Mouse (Mus musculus) embryonic facial prominence, embryonic 11.5 days (tissue): ENCODE results near the gene Tmcc3. TPM values are rescaled to one million over a fixed set of nuclear protein-coding genes. Genes with fewer than 3 reads are reported as not detected.

Source experiments
- ATAC-seq: fragments of 200-750 bp; cut with Nextera tagmentation; replicated peaks from 2 replicates; pipeline ENCODE4 v1.8.0; 2017; ENCODE audit warnings: low read depth; ENCODE audit not compliant: insufficient number of reproducible peaks, low FRiP score, low TSS enrichment
- DNase-seq: peaks from one replicate; pipeline ENCODE4 v3.0.0-alpha.2; 2015; ENCODE audit warnings: low spot score
- H3K27ac ChIP-seq: fragments of 300-500 bp; sonication (generic); replicated peaks from 2 replicates; pipeline ENCODE4 v1.5.1; 2014; ENCODE audit warnings: mild to moderate bottlenecking, low read depth, low read length, control low read depth
- H3K27me3 ChIP-seq: fragments of 300-500 bp; sonication (generic); 2 replicates; pipeline ENCODE4 v1.6.1; 2014; ENCODE audit warnings: mild to moderate bottlenecking, low read length, moderate library complexity, mixed read lengths; ENCODE audit not compliant: control insufficient read depth, insufficient read depth
- H3K36me3 ChIP-seq: fragments of 300-500 bp; sonication (generic); replicated peaks from 2 replicates; pipeline ENCODE4 v1.6.1; 2014; ENCODE audit warnings: low read depth, mild to moderate bottlenecking, low read length, moderate library complexity, mixed read lengths; ENCODE audit not compliant: control insufficient read depth, insufficient read depth
- H3K4me1 ChIP-seq: fragments of 300-500 bp; sonication (generic); 2 replicates; pipeline ENCODE4 v1.6.1; 2014; ENCODE audit warnings: low read length, mixed read lengths; ENCODE audit not compliant: control insufficient read depth, insufficient read depth
- H3K4me2 ChIP-seq: fragments of 300-500 bp; sonication (generic); 2 replicates; pipeline ENCODE4 v1.6.1; 2014; ENCODE audit warnings: low read depth, mild to moderate bottlenecking, control low read depth, low read length, moderate library complexity
- H3K4me3 ChIP-seq: fragments of 300-500 bp; sonication (generic); 2 replicates; pipeline ENCODE4 v1.5.1; 2014; ENCODE audit warnings: low read depth, low read length, control low read depth
- H3K9ac ChIP-seq: fragments of 300-500 bp; sonication (generic); replicated peaks from 2 replicates; pipeline ENCODE4 v1.6.1; 2014; ENCODE audit warnings: mild to moderate bottlenecking, control low read depth, low read length
- H3K9me3 ChIP-seq: fragments of 300-500 bp; sonication (generic); replicated peaks from 2 replicates; pipeline ENCODE4 v1.6.1; 2016; ENCODE audit warnings: mild to moderate bottlenecking, low read length, inconsistent platforms, mixed read lengths; ENCODE audit not compliant: control insufficient read depth
- WGBS: fragments of 180-500 bp; shearing (Covaris S2); extraction: QIAGEN DNeasy Blood & Tissue Kit; methylation state at CpG from one replicate; pipeline ENCODE4 v1.1.7; 2014; 5-methylcytosine and 5-hydroxymethylcytosine counted together
- polyA plus RNA-seq: library from polyadenylated mRNA; unstranded; fragments of >200 nt; fragmentation: Nextera tagmentation; extraction: Ambion mirVana; gene quantifications from 2 replicates; pipeline ENCODE4 v1.2.1, GENCODE M21; 2014

Gene Tmcc3
- polyA plus RNA-seq, 1 experiment from 2014 or later: 3.0 TPM

DNA sequence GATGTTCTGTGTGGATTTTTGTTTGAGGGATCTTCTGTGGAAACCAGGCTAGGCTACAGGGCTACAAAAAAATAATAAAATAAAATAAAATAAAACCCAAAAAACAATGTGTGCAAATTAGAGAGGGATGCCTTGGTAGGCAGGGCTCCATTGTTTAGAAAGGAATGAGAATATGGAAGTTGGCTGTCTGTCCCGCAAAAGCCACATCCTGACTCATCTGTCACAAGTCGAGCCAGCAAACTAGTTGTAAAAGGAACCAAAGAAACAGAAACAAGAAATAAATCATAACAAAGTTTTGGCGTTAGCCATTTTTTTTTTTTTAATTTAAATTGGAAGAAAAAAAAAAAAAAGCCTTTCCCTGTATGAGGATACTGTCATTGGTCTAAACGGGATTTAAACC lies 105.9 kb downstream of the Tmcc3 start:
- no peak for ATAC-seq
- no peak overlapping the region for H3K9ac ChIP-seq
- no peaks in the 10 kb centered on the region for H3K36me3 ChIP-seq
- H3K9me3 ChIP-seq: no peaks in the 10 kb centered on the region
- no peak for DNase-seq
- no peak overlapping the region for H3K4me3 ChIP-seq
- H3K27ac ChIP-seq: no peak overlapping the region
- H3K4me2 ChIP-seq: no peak overlapping the region
- no peaks in the 10 kb centered on the region for H3K4me1 ChIP-seq
- 89% methylated on average over 4 of the region's 4 CpGs for WGBS
- H3K27me3 ChIP-seq: no peaks in the 10 kb centered on the region

DNA sequence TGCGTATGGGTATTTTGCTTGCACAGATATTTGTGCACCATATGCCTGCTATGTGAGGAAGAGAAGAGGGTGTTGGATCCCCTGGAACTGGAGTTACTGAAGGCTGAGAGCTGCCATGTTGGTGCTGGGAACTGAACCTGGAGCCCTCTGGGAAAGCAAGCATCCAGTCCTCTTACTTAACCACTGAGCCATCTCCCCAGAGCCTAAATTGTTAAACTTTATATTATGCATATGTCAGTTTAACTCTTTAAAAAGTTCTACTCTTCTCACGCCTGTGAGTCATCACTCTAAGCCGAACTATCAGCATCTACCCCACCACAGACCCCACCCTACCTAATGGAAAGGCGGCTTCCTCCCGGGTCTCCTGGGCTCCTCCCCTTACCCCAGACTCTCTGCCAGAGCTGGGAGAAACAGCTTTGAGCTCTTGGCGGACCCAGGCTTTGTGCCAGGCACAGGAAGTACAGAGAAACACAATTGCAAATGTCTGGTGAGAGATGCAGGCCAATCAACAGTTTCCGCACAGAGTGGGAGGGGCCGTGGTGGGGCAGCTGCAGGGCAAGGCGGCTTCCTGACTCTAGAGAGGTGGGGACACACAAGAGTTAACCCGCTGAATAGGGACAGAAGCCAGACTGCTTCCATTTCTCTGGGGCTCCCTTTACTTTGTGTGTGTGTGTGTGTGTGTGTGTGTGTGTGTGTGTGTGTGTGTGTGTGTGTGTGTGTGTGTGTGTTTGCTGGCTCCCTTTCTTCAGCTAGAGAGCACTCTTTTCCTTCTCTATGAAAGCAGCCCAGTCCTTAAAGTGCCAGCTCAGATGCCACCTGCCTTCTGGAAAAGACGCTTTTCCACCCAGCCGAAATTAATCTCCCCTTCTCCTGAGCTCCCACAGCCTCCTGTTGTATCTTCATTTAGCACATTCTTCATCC lies 114.5 kb downstream of the Tmcc3 start:
- Histone ChIP-seq H3K4me2 (no peak overlapping the region), H3K4me1 (no peaks in the 10 kb centered on the region), H3K9ac (no peak overlapping the region), H3K27ac (no peak overlapping the region), H3K27me3 (no peaks in the 10 kb centered on the region), H3K36me3 (no peaks in the 10 kb centered on the region), H3K4me3 (no peak overlapping the region), H3K9me3 (no peaks in the 10 kb centered on the region)
- 57% methylated on average over 12 of the region's 12 CpGs for WGBS
- ATAC-seq (peak; percentile 29; the same call in 1 of the 2 replicates), DNase-seq (peak; percentile 43)

DNA sequence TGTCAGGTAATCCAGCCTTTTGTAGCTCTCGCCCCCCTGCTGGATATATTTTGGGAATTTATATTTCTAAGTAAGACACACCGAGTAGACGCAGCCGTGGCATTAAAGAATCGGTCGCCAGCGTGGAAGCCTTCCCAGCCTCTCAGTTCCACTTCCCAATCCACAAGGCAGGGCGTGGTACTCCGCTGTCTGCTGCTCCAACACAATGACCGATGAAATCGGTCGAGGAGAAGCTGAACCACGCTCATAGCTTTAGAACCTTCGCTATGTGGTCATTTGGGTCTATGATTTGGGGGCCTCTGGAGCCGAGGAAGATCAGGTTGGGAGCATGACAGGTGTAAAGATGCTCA lies 115.1 kb downstream of the Tmcc3 start:
- Histone ChIP-seq H3K4me3 (no peak overlapping the region), H3K9me3 (no peaks in the 10 kb centered on the region), H3K27me3 (no peaks in the 10 kb centered on the region), H3K9ac (no peak overlapping the region), H3K27ac (no peak overlapping the region), H3K4me2 (no peak overlapping the region), H3K36me3 (no peaks in the 10 kb centered on the region), H3K4me1 (no peaks in the 10 kb centered on the region)
- WGBS: 91% methylated on average over 15 of the region's 15 CpGs
- DNase-seq (no peak), ATAC-seq (no peak)

DNA sequence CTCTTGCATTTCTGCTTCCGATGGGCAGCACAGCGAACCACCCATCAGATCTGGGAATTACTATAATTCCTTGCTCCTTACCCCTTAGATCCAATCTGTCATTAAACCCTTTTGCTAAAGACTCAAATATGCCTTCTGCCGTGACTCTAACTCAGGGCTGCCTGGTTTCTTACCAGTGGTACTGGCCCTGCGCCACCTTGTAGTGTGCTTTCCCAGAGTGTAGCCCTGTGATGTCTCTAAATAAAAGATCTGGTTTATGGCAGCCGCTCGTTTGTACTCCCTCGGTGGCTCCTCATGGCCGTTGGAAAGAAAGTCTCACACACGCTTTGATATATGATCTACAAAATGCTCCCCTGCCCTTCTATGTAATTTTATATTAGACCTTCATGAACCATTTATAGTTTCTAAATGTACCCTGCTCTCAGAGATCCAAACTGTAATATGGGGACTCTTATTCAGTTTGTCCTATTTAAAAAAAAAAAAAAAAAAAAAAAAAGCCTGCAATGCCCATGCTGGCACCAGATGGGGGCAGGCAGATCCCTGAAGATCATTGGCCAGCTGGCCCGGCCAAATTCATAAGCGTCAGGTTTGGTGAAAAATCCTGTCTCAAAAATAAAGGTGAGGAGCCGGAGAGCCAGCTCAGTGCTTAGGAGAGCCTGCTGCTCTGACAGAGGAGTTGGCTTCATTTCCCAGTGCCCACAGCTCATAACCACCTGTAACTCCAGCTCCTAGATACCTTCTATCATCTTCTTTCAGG lies 116.6 kb downstream of the Tmcc3 start:
- no peaks in the 10 kb centered on the region for H3K27me3 ChIP-seq
- DNase-seq: no peak
- no peaks in the 10 kb centered on the region for H3K36me3 ChIP-seq
- WGBS: 75% methylated on average over 12 of the region's 12 CpGs
- ATAC-seq: no peak
- H3K4me2 ChIP-seq: no peak overlapping the region
- H3K9me3 ChIP-seq: no peaks in the 10 kb centered on the region
- no peaks in the 10 kb centered on the region for H3K4me1 ChIP-seq
- H3K9ac ChIP-seq: no peak overlapping the region
- no peak overlapping the region for H3K4me3 ChIP-seq
- no peak overlapping the region for H3K27ac ChIP-seq

DNA sequence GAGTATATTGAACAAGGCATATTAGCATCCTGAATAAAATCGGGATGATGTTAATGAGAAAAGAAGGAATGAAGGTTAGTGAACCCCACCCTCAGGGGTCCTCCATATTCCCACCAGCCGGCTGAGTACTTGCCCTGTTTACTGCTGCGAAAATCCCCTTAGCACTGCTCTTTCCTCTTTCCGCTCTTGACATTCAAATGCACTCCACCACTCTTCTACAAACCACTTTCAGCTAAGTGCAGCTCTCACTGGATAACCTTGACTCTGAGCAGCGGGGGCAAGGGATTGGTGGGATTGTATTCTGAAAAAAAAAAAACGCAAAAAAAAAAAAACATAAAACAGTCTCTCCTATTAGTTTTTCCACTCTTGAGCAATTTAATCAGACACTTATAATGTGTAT lies 118.8 kb downstream of the Tmcc3 start:
- Histone ChIP-seq H3K4me2 (no peak overlapping the region), H3K27ac (no peak overlapping the region), H3K36me3 (no peaks in the 10 kb centered on the region), H3K4me3 (no peak overlapping the region), H3K9ac (no peak overlapping the region), H3K9me3 (no peaks in the 10 kb centered on the region), H3K4me1 (no peaks in the 10 kb centered on the region), H3K27me3 (no peaks in the 10 kb centered on the region)
- ATAC-seq: no peak
- 77% methylated on average over 6 of the region's 6 CpGs for WGBS
- DNase-seq: no peak

DNA sequence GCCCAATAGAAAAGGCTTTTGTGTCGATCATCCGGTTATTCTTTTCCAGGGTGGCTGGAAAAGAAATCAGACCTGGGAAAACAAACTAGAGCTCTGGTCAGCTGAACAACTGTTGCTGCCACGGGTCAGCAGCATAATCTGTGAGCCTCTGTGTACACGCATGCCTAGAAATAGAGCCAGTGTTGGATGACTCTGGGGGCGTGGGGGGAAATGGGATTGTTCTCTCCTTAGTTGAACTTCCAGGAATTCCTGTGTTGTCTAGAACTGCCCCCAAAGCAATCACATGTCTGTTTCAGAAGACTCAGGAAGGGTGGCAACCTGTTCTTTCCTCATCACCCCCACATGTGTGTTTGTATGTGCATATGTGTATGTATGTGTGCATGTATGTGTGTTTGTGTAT lies 121.2 kb downstream of the Tmcc3 start:
- H3K27me3 ChIP-seq: no peaks in the 10 kb centered on the region
- H3K9me3 ChIP-seq: no peaks in the 10 kb centered on the region
- no peak overlapping the region for H3K9ac ChIP-seq
- H3K4me2 ChIP-seq: no peak overlapping the region
- no peak overlapping the region for H3K4me3 ChIP-seq
- 65% methylated on average over 5 of the region's 5 CpGs for WGBS
- H3K36me3 ChIP-seq: no peaks in the 10 kb centered on the region
- no peaks in the 10 kb centered on the region for H3K4me1 ChIP-seq
- DNase-seq (no peak), ATAC-seq (no peak)
- H3K27ac ChIP-seq: no peak overlapping the region

DNA sequence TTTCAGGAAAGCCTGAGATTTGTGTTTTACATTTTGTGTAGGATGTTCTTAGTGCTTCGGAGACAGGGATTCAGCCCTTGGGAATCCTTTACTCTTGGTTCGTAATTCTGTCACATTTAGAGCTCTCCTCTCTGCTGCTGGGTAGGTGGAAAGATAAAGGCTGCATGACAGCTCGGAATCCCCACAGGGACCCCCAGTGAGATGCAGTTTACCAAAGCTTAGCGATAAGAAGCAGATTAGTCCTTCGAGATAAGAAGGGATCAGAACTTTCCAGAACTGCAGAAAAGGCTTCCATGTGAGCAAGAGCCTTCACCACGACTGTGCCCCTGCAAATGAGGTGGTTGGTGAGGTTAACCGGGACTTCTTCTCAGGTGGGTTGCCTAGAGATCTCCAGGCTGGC lies 122.2 kb downstream of the Tmcc3 start:
- no peak for ATAC-seq
- Histone ChIP-seq H3K4me3 (no peak overlapping the region), H3K9me3 (no peaks in the 10 kb centered on the region), H3K36me3 (no peaks in the 10 kb centered on the region), H3K4me2 (no peak overlapping the region), H3K9ac (no peak overlapping the region), H3K4me1 (no peaks in the 10 kb centered on the region), H3K27me3 (no peaks in the 10 kb centered on the region), H3K27ac (no peak overlapping the region)
- no peak for DNase-seq
- 44% methylated on average over 7 of the region's 7 CpGs for WGBS

DNA sequence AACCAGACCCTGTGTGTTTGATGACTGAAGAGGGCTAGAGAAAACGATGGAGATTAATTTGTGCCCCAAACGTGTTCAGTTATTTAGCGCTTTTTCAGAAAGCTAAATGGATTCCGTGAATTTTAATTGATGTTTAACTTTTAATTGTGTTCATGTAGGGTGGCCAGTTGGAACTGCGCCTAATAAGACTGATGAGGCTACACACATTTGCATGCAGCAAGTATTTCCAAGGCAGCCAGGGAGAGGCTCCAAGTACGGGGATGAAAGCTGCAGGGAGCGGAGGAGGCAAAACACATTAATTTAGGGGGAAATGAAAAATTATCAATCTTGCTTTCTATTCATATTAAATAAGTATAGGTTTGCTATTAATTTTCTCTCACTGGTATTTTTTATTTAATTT lies 131.0 kb downstream of the Tmcc3 start:
- Histone ChIP-seq H3K9ac (no peak overlapping the region), H3K9me3 (no peaks in the 10 kb centered on the region), H3K27ac (no peak overlapping the region), H3K27me3 (no peaks in the 10 kb centered on the region), H3K36me3 (no peaks in the 10 kb centered on the region), H3K4me3 (no peak overlapping the region), H3K4me1 (no peaks in the 10 kb centered on the region), H3K4me2 (no peak overlapping the region)
- 67% methylated on average over 7 of the region's 7 CpGs for WGBS
- ATAC-seq (no peak), DNase-seq (no peak)
